Mouse (Mus musculus) frontal cortex, postnatal 10 days (tissue): ENCODE data around the gene Dynlt1f.
"Not testable (repeated sequence)": the region's sequence is repeated elsewhere in the genome, so short reads cannot be mapped to it uniquely, and the experiment has no call there.

Source experiments
- DNase-seq, 2 experiments: peaks; one replicate each; pipeline ENCODE4 v3.0.0; 2022; ENCODE audit warnings: low spot score in 2 of 2, mixed read lengths in 1 of 2

The Dynlt1f gene

GRCm38 (mm10) chr17:6624926-6625558 is 30.7 kb downstream of the Dynlt1f start:
- not testable (repeated sequence) for DNase-seq

GRCm38 (mm10) chr17:6621976-6622375 is 33.7 kb downstream of the Dynlt1f start:
- DNase-seq: not testable (repeated sequence)

DNA sequence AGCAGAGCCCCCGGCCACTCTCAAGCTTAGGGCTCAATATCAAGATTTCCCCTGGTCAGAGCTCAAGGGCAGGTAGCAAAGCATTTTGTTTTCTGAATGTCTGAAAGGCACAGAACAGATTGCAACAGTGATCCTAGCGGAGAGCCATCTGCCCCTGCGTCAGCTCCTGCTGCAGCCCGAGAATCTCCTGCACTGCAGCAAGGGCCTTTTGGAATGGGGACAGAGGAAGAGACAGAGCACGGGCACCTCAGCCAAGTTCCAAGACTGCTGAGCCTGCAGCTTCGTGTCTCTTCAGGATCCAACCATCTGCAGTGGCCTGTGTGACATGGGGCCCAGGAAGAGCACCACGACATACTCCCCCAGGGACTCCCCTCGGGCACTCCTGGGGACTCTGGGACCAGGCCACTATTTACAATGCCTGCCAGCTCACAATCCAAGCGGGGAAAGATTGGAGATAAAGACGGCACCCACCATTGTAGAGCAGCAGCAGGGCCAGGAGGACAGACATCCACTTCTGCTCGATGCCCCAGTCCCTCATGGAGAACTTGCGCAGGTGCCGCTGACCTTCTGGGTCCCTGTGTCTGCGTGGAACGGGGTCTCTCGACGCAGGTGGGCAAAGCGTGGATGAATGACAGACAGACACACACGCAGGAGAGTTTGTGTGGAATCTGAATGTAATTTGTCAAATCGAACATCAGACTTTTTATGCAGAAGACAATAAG is 34.8 kb downstream of the Dynlt1f start:
- DNase-seq: not testable (repeated sequence)

- DNase-seq: not testable (repeated sequence)
These were observed 35.7 kb downstream of the Dynlt1f start for GRCm38 (mm10) chr17:6620035-6620434.

DNA sequence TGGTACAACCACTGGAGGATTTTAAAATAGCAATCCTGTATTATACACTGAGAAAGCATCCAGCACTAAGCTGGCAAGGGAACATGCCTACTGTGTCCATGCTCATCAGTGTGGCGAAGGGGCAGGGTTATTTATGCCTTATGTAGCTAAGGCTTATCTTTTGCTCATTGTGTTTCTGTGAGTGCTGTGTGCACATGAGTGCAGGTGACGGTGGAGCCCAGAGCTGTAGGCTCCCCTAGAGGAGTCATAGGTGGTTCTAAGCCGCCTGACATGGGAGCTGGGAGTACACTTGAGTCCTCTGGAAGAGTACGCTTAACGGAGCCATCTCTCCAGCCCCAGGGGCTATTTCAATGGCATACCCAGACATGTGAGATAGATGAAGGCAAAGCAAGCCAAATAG is 36.4 kb downstream of the Dynlt1f start:
- DNase-seq: not testable (repeated sequence)

- DNase-seq: not testable (repeated sequence)
These were observed 37.9 kb downstream of the Dynlt1f start for GRCm38 (mm10) chr17:6617689-6618400.

- not testable (repeated sequence) for DNase-seq
These were observed 39.0 kb downstream of the Dynlt1f start for GRCm38 (mm10) chr17:6616731-6617130.

DNA sequence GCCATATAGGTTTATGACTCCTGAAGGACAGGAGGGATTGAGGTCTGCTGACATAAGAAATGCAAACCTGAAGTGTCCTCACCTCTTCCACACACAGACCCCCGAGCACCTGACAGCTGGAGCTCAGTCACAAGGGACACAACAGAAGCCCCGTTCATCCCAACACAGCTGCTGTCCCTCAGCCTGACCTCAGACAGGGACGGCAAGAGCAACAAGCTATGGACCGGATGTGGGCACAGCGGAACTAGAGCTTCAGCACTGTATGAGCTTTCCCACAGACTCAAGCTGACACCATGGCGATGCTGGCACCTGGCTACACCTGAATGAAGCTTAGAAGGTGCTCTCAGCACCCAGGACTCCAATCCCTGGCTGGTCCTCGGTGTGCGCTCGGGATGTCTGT is 41.4 kb downstream of the Dynlt1f start:
- not testable (repeated sequence) for DNase-seq

DNA sequence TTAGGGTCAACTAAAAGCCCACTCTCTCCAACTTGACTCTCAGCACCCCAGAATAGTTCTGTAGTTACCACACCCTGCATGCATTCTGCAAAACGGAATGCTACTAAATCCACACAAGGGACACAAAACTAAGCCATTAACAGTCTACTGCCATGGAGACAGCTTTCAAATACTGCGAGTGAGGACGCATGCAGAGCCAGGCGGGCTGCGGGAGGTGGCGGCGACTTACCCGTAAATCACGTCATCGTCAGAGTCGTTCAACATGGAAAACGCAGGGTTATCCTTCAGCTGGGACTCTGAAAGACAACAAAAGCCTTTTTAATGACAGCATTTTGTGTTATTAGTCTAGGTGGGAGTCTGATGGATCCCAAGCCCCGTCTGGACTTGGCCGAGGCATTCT is 42.2 kb downstream of the Dynlt1f start:
- not testable (repeated sequence) for DNase-seq

DNA sequence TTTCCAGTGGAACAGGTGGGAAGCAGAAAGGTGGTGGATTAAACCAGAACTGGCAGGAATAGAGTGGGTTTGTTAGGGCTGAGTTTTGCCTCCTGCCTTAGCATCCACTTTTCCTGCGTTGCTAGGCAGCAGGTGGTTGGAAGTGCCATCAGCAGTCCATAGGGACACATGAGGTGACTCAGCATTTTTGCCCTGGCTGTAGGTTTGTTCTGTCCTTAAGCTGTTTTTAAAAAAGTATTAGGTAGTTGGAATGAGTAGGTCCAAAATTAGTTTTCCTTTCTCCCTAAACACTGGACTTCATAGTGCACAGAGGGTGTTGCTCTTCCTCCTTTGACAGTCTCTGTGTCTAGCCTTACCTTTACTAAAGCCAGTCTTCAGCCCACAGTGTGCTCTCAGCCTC is 50.4 kb downstream of the Dynlt1f start:
- DNase-seq: not testable (repeated sequence)

GRCm38 (mm10) chr17:6602205-6602604 is 53.5 kb downstream of the Dynlt1f start:
- DNase-seq: not testable (repeated sequence)

DNA sequence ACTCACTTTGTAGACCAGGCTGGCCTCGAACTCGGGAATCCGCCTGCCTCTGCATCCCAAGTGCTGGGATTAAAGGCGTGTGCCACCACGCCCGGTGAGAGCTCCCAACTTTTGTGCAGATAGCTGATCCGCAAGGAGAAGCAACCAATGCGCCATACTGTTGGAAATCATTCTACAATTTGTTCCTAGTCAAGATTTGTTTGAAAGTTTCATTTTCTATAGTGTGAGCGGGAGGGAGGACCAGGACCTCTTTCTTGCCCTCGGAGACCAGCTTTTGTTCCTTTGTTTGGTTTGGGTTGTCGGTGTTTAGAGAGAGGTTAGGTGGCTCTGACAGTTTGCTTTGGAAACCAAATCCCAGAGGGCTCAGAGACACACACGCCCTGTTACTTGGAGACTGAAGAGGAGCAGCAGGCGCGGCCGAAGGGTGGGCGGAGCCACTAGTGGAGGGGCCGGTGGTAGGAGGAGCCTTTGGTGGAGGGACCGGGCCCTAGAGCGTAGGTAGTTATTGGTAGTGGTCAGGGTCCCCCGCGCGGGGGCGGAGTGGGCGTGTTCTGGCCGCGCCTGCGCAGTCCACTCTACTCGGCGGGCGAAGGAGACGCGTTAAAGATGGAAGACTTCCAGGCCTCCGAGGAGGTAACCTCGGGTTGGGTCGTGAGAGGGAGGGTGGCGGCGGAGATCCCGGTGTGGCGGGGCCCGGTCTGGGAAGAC is 54.3 kb downstream of the Dynlt1f start, which contains the start of gene Dynlt1c:
Dynlt1c (plus strand) TSS at position 468 of the 708 bp plus-strand sequence.
- peak; percentile 51 to 61 for DNase-seq

DNA sequence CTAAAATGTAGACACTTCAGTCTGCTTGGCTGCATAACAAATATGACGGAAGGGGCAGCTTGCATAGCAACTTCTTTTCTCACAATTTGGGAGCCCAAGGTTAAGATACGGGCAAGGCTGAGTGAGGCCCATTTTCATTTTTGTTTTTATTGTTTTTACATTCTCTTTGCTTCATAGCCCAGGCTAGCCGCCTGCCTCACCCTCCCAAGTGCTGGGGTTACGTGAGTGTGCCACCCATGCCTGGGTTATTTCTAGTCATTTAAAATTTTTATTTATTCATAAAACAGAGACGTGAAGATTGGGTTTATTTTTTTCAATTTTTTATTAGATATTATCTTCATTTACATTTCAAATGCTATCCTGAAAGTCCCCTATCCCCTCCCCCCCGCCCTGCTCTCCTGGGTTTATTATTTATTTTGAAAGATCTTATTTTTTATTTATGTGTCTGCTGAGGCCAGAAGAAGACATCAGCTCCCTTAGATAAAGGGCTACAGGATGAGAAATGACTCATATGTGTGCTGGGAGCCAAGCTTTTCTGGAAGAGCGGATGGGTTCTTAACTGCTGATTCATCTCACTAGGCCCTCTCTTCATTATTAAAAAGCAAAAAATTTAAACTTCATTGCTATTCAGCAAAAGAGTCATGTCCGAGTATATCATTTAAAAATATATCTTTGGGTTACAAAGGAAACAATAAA is 55.3 kb downstream of the Dynlt1f start:
- peak in 1 of 2 experiments; percentile 28 for DNase-seq

DNA sequence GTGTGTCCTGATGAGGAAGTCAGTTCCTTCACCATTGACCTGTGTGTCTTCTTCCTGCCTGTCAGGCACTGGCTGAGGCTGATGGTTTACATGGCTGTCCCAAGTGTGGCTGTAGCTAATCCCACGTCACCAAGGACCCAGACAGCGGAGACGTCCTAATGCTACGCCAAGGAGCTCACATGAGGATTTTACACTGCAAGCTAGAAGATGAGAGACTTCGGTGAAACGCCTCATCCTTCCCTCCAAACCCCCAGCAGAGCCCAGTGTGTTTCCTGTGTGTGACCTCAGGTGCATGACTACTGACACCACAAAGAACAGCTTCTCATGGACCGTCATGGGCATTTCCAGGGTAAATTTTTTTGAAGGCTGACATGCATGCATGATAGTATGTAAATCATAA is 57.3 kb downstream of the Dynlt1f start:
- not testable (repeated sequence) for DNase-seq
